Mouse (Mus musculus): ENCODE results near the gene Gm10720. TPM values are rescaled to one million over a fixed set of nuclear protein-coding genes. Genes with fewer than 3 reads are reported as not detected.
"Not testable (repeated sequence)": the region's sequence is repeated elsewhere in the genome, so short reads cannot be mapped to it uniquely, and the experiment has no call there.

The Gm10720 gene
- total and polyA plus RNA-seq, 2 experiments = not detected

GRCm38 (mm10) chr9:3036577-3036976 is 21.1 kb downstream of the Gm10720 start, which contains the start of gene Gm10715:
Gm10715 (plus strand) TSS chr9:3036877.
- not testable (repeated sequence) for H3K27ac ChIP-seq (replicated peaks; ENCODE audit: insufficient read depth, low read depth, low read length); H3K9ac ChIP-seq (ENCODE audit: low read depth, low read length); H3K4me3 ChIP-seq (ENCODE audit: insufficient read depth, low read depth, low read length); DNase-seq (ENCODE audit: extremely low read depth, low read depth, low spot score); H3K4me1 ChIP-seq (ENCODE audit: control insufficient read depth, insufficient read depth, low read length); H3K79me2 ChIP-seq (ENCODE audit: control insufficient read depth, insufficient read depth, low read length); H3K36me3 ChIP-seq (ENCODE audit: control insufficient read depth, insufficient read depth, low read length); H3K27me3 ChIP-seq (ENCODE audit: control insufficient read depth, insufficient read depth, low read length)
- WGBS = 80% methylated on average over 8 of the region's 8 CpGs

DNA sequence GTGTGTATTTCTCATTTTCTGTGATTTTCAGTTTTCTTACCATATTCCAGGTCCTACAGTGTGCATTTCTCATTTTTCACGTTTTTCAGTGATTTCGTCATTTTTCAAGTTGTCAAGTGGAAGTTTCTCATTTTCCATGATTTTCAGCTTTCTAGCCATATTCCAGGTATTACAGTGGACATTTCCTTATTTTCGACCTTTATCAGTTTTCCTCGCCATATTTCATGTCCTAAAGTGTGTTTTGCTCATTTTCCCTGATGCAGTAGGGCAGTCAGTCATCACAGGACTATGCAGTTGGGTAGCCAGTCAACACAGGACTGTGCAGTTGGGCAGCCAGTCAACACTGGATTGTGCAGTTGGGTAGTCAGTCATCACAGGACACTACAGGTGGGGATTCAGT is 22.7 kb downstream of the Gm10720 start:
- not testable (repeated sequence) for H3K9ac ChIP-seq (ENCODE audit: low read depth, low read length); H3K27ac ChIP-seq (replicated peaks; ENCODE audit: insufficient read depth, low read depth, low read length); H3K79me2 ChIP-seq (ENCODE audit: control insufficient read depth, insufficient read depth, low read length); H3K4me1 ChIP-seq (ENCODE audit: control insufficient read depth, insufficient read depth, low read length); H3K27me3 ChIP-seq (ENCODE audit: control insufficient read depth, insufficient read depth, low read length); H3K4me3 ChIP-seq (ENCODE audit: insufficient read depth, low read depth, low read length); H3K36me3 ChIP-seq (ENCODE audit: control insufficient read depth, insufficient read depth, low read length)
- WGBS = 65% methylated on average over 4 of the region's 4 CpGs
- DNase-seq (ENCODE audit: extremely low read depth, low read depth, low spot score) = peak; percentile 55

Other genes starting within 250 kb of the Gm10720 start
- not detected in 2 replicates for gene Gm10722, start 14.7 kb upstream of the Gm10720 start, total RNA-seq (2014; rRNA removed)
- not detected in 2 replicates for gene Gm10722, start 14.7 kb upstream of the Gm10720 start, polyA plus RNA-seq (2012; rRNA removed)
- gene Gm11168, start 12.3 kb upstream of the Gm10720 start, total RNA-seq (2014; rRNA removed) = not detected in 2 replicates
- not detected in 2 replicates for gene Gm11168, start 12.3 kb upstream of the Gm10720 start, polyA plus RNA-seq (2012; rRNA removed)
- gene Gm10721, start 2.5 kb upstream of the Gm10720 start, total RNA-seq (2014; rRNA removed) = 0.34 TPM in 1 of 2 replicates, not detected in the other
- gene Gm10721, start 2.5 kb upstream of the Gm10720 start, polyA plus RNA-seq (2012; rRNA removed) = not detected in 2 replicates
- 0.46 and 1.1 TPM in 2 replicates for gene Gm10719, start 1.8 kb downstream of the Gm10720 start, total RNA-seq (2014; rRNA removed)
- gene Gm10719, start 1.8 kb downstream of the Gm10720 start, polyA plus RNA-seq (2012; rRNA removed) = not detected in 2 replicates
- 0.46 and 4.8 TPM in 2 replicates for gene Gm10718, start 7.9 kb downstream of the Gm10720 start, total RNA-seq (2014; rRNA removed)
- gene Gm10718, start 7.9 kb downstream of the Gm10720 start, polyA plus RNA-seq (2012; rRNA removed) = not detected in 2 replicates
- not detected in 2 replicates for gene Gm10717, start 9.8 kb downstream of the Gm10720 start, total RNA-seq (2014; rRNA removed)
- not detected in 2 replicates for gene Gm10717, start 9.8 kb downstream of the Gm10720 start, polyA plus RNA-seq (2012; rRNA removed)
- 0.27 TPM in 1 of 2 replicates, not detected in the other for gene Gm17535, start 18.9 kb downstream of the Gm10720 start, total RNA-seq (2014; rRNA removed)
- gene Gm17535, start 18.9 kb downstream of the Gm10720 start, polyA plus RNA-seq (2012; rRNA removed) = not detected in 2 replicates
- not detected in 2 replicates for gene Gm10715, start 21.2 kb downstream of the Gm10720 start, total RNA-seq (2014; rRNA removed)
- gene Gm10715, start 21.2 kb downstream of the Gm10720 start, polyA plus RNA-seq (2012; rRNA removed) = not detected in 2 replicates